Mouse (Mus musculus) hindbrain, embryonic 11.5 days (tissue): Measurements from ENCODE around the gene 2410137M14Rik. TPM values are rescaled to one million over a fixed set of nuclear protein-coding genes. Genes with fewer than 3 reads are reported as not detected.
"Not testable (repeated sequence)": the region's sequence is repeated elsewhere in the genome, so short reads cannot be mapped to it uniquely, and the experiment has no call there.

Experiments used
- ATAC-seq: fragments of 200-750 bp; cut with Nextera tagmentation; 2 replicates; pipeline ENCODE4 v1.8.0; 2017; ENCODE audit warnings: mild to moderate bottlenecking, moderate TSS enrichment, moderate library complexity; ENCODE audit not compliant: low FRiP score
- DNase-seq: peaks from one replicate; pipeline ENCODE4 v3.0.0-alpha.2; 2015; ENCODE audit warnings: low spot score
- H3K27ac ChIP-seq: fragments of 300-500 bp; sonication (generic); 2 replicates; pipeline ENCODE4 v1.5.1; 2014; ENCODE audit warnings: mild to moderate bottlenecking, low read depth, low read length
- H3K27me3 ChIP-seq: fragments of 300-500 bp; sonication (generic); 2 replicates; pipeline ENCODE4 v1.6.1; 2014; ENCODE audit warnings: mild to moderate bottlenecking, low read length, moderate library complexity, mixed read lengths; ENCODE audit not compliant: control insufficient read depth, insufficient read depth
- H3K36me3 ChIP-seq: fragments of 300-500 bp; sonication (generic); 2 replicates; pipeline ENCODE4 v1.6.1; 2014; ENCODE audit warnings: mild to moderate bottlenecking, low read length, moderate library complexity, mixed read lengths; ENCODE audit not compliant: control insufficient read depth, insufficient read depth
- H3K4me1 ChIP-seq: fragments of 300-500 bp; sonication (generic); replicated peaks from 2 replicates; pipeline ENCODE4 v1.6.1; 2014; ENCODE audit warnings: low read length, mixed read lengths; ENCODE audit not compliant: control insufficient read depth, insufficient read depth
- H3K4me2 ChIP-seq: fragments of 300-500 bp; sonication (generic); replicated peaks from 2 replicates; pipeline ENCODE4 v1.6.1; 2014; ENCODE audit warnings: mild to moderate bottlenecking, low read depth, low read length
- H3K4me3 ChIP-seq: fragments of 300-500 bp; sonication (generic); 2 replicates; pipeline ENCODE4 v1.5.1; 2014; ENCODE audit warnings: low read depth, low read length
- H3K9ac ChIP-seq: fragments of 300-500 bp; sonication (generic); 2 replicates; pipeline ENCODE4 v1.6.1; 2014; ENCODE audit warnings: low read depth, low read length
- H3K9me3 ChIP-seq: fragments of 300-500 bp; sonication (generic); 2 replicates; pipeline ENCODE4 v1.6.1; 2016; ENCODE audit warnings: low read length; ENCODE audit not compliant: control insufficient read depth
- WGBS: fragments of 180-500 bp; shearing (Covaris S2); extraction: QIAGEN DNeasy Blood & Tissue Kit; methylation state at CpG from one replicate; pipeline ENCODE4 v1.1.7; 2014; 5-methylcytosine and 5-hydroxymethylcytosine counted together
- polyA plus RNA-seq: library from polyadenylated mRNA; unstranded; fragments of >200 nt; fragmentation: Nextera tagmentation; extraction: Ambion mirVana; gene quantifications from 2 replicates; pipeline ENCODE4 v1.2.1, GENCODE M21; 2014

2410137M14Rik gene
- polyA plus RNA-seq: not detected in 2 replicates

GRCm38 (mm10) chr17:36981221-36981813 is at the start of gene 2410137M14Rik:
TSS of gene 2410137M14Rik (minus strand) at chr17:36981237.
- 13% methylated on average over 18 of the region's 18 CpGs for WGBS
- Histone ChIP-seq H3K9ac (no peak within 1 kb of the TSS), H3K4me1 (no peaks in the 10 kb centered on the region), H3K27me3 (no peaks in the 10 kb centered on the region), H3K4me3 (no peak within 1 kb of the TSS), H3K36me3 (no peaks in the 10 kb centered on the region), H3K4me2 (0 out of 2 replicates have a peak within 1 kb of the TSS, but pooled peaks have one; percentile 1), H3K9me3 (no peaks in the 10 kb centered on the region), H3K27ac (no peak within 1 kb of the TSS)
- no peak for ATAC-seq
- no peak for DNase-seq

DNA sequence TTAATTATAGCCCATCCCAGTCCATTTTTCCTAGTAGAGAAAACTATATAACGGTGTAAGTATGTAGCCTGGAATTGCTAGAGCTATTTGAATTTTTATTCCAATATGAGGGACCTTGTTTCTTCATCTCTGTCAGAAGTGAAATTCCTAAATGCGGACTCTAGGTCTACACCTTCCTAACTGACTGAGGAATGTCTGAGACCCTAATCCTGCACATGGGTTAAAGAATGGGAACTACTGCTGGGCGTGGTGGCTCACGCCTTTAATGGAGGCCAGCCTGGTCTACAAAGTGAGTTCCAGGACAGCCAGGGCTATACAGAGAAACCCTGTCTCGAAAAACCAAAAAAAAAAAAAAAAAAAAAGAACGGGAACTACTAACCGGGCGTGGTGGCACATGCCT is 48.1 kb upstream of the 2410137M14Rik start:
- 71% methylated on average over 7 of the region's 8 CpGs for WGBS
- H3K9me3 ChIP-seq: no peaks in the 10 kb centered on the region
- no peaks in the 10 kb centered on the region for H3K27me3 ChIP-seq
- H3K27ac ChIP-seq: peak overlapping the region; percentile 92
- H3K4me1 ChIP-seq: no peaks in the 10 kb centered on the region
- no peaks in the 10 kb centered on the region for H3K36me3 ChIP-seq
- H3K9ac ChIP-seq: peak overlapping the region; percentile 53
- H3K4me3 ChIP-seq: peak overlapping the region; percentile 22; the same call in 1 of the 2 replicates
- peak; percentile 26; the same call in 1 of the 2 replicates for ATAC-seq
- DNase-seq: no peak
- H3K4me2 ChIP-seq: peak overlapping the region; percentile 40

GRCm38 (mm10) chr17:37028683-37029120 is 47.7 kb upstream of the 2410137M14Rik start:
- Histone ChIP-seq H3K27me3 (no peaks in the 10 kb centered on the region), H3K4me2 (peak overlapping the region; percentile 40), H3K9ac (peak overlapping the region; percentile 53), H3K4me3 (peak overlapping the region; percentile 22; the same call in 1 of the 2 replicates), H3K36me3 (no peaks in the 10 kb centered on the region), H3K9me3 (no peaks in the 10 kb centered on the region), H3K27ac (peak overlapping the region; percentile 92), H3K4me1 (no peaks in the 10 kb centered on the region)
- DNase-seq (peak; percentile 98), ATAC-seq (peak; percentile 99)
- under 1% methylated on average over 14 of the region's 14 CpGs for WGBS

DNA sequence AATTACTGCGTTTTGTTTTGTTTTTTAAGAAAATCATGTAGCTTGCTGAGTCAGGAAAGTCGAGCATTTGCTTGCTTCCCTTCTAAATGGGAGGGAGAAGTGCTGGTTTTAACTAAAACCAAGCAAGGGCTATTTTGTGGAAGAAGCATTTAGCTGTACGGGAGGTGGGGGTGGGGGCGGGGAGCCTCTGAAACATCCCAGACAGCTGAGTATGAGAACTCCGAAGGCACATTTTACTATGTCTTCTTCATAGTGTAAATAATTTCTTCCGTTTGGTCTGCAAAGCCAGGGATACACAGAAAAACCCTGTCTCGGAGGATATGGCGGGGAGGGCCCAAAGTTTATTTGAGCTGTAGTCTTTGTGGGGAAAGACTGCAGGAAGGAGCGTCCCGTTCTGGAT is 47.2 kb upstream of the 2410137M14Rik start:
- H3K4me2 ChIP-seq: peak overlapping the region; percentile 40
- WGBS: 4% methylated on average over 10 of the region's 10 CpGs
- H3K36me3 ChIP-seq: no peaks in the 10 kb centered on the region
- H3K27ac ChIP-seq: peak overlapping the region; percentile 92
- H3K9me3 ChIP-seq: no peaks in the 10 kb centered on the region
- ATAC-seq (peak; percentile 39), DNase-seq (no peak)
- peak overlapping the region; percentile 47; the same call in 1 of the 2 replicates for H3K9ac ChIP-seq
- no peaks in the 10 kb centered on the region for H3K4me1 ChIP-seq
- peak overlapping the region; percentile 22; the same call in 1 of the 2 replicates for H3K4me3 ChIP-seq
- H3K27me3 ChIP-seq: no peaks in the 10 kb centered on the region

DNA sequence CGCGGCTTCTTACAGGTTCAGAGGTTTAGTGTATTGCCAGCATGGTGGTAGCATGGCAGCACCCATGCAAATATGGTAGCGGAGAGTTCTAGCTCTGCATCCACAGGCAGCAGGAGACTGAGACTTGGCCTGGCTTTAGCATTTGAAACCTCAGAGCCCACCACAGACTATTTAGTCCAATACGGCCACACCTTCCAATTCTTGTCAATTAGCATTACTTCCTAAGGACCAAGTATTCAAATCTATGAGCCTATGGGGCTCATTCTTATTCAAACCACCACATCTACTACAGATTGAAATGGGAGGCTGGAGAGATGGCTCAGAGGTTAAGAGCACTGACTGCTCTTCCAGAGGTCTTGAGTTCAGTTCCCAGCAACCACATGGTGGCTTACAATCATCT is 46.4 kb upstream of the 2410137M14Rik start:
- Histone ChIP-seq H3K36me3 (no peaks in the 10 kb centered on the region), H3K4me3 (no peak overlapping the region), H3K27ac (no peak overlapping the region), H3K4me2 (no peak overlapping the region), H3K9me3 (no peaks in the 10 kb centered on the region), H3K9ac (no peak overlapping the region), H3K4me1 (no peaks in the 10 kb centered on the region), H3K27me3 (no peaks in the 10 kb centered on the region)
- ATAC-seq: no peak
- WGBS: 97% methylated on average over 4 of the region's 4 CpGs
- no peak for DNase-seq

DNA sequence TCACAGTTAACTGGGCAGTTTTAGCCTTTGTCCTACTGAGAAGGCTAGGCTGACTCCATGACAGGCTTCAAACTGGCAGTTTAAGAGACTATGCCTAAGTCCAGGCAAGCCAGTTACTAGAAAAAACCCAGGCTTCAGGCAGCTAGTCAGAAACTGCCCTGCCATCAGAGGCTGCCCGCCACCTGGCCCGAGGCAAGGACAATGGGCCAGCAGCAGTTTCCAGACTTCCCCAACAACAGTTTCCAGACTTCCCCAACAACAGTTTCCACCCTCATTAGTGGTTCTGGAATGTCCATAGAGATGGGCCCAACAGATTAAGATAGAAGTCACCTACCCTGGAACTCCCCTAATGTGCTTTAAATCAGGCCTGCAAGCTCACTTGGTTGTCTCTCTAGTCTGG is 45.4 kb upstream of the 2410137M14Rik start:
- ATAC-seq: no peak
- no peaks in the 10 kb centered on the region for H3K9me3 ChIP-seq
- H3K27ac ChIP-seq: no peak overlapping the region
- no peak overlapping the region for H3K9ac ChIP-seq
- 71% methylated on average over 2 of the region's 2 CpGs for WGBS
- H3K27me3 ChIP-seq: no peaks in the 10 kb centered on the region
- no peaks in the 10 kb centered on the region for H3K4me1 ChIP-seq
- no peaks in the 10 kb centered on the region for H3K36me3 ChIP-seq
- H3K4me2 ChIP-seq: no peak overlapping the region
- no peak overlapping the region for H3K4me3 ChIP-seq
- no peak for DNase-seq

GRCm38 (mm10) chr17:37022628-37023576 is 41.9 kb upstream of the 2410137M14Rik start, which contains the start of gene Mog:
TSS of gene Mog (minus strand) at chr17:37023398.
- Histone ChIP-seq H3K9me3 (no peaks in the 10 kb centered on the region), H3K4me3 (no peak within 1 kb of the TSS), H3K4me2 (no peak within 1 kb of the TSS), H3K4me1 (no peaks in the 10 kb centered on the region), H3K27ac (no peak within 1 kb of the TSS), H3K9ac (no peak within 1 kb of the TSS), H3K27me3 (no peaks in the 10 kb centered on the region), H3K36me3 (no peaks in the 10 kb centered on the region)
- ATAC-seq: no peak
- no peak for DNase-seq
- 77% methylated on average over 9 of the region's 9 CpGs for WGBS

- not testable (repeated sequence) for H3K36me3 ChIP-seq, H3K27ac ChIP-seq
- WGBS: 99% methylated on average over 5 of the region's 5 CpGs
Measured at GRCm38 (mm10) chr17:37019242-37019641, 38.2 kb upstream of the 2410137M14Rik start.

More at GRCm38 (mm10) chr17:37019242-37019641, 38.2 kb upstream of the 2410137M14Rik start:
- H3K27me3 ChIP-seq, H3K9me3 ChIP-seq, H3K4me2 ChIP-seq, H3K4me3 ChIP-seq, ATAC-seq, DNase-seq, H3K9ac ChIP-seq, H3K4me1 ChIP-seq: not testable (repeated sequence)
